Mouse (Mus musculus) layer of hippocampus, postnatal 14 days (tissue): ENCODE measurements at regions not wholly inside any gene's neighbourhood (a gene's known extent, or its start where the extent isn't known, plus 50 kb on each side); places are given as distances from the start of the nearest gene placed in this dataset.

Experiments
- DNase-seq, 2 experiments: peaks; one replicate each; pipeline ENCODE4 v3.0.0; 2021 to 2022; ENCODE audit warnings: low spot score in 2 of 2, mixed read lengths in 1 of 2

GRCm38 (mm10) chr2:172094159-172094558, 50.9 kb upstream of the Cbln4 start:
- DNase-seq: no peak

- DNase-seq: no peak
These were observed 60.8 kb upstream of the Cbln4 start for GRCm38 (mm10) chr2:172103881-172104655.

GRCm38 (mm10) chr2:172105241-172105640, 62.0 kb upstream of the Cbln4 start:
- DNase-seq: no peak

GRCm38 (mm10) chr2:172110706-172111105, 67.4 kb upstream of the Cbln4 start:
- DNase-seq: no peak

GRCm38 (mm10) chr2:172113639-172114038, 70.4 kb upstream of the Cbln4 start:
- peak in 1 of 2 experiments; percentile 31 for DNase-seq

- DNase-seq: no peak
These were observed 72.4 kb upstream of the Cbln4 start for GRCm38 (mm10) chr2:172115604-172116206.

GRCm38 (mm10) chr2:172127517-172127916, 84.3 kb upstream of the Cbln4 start:
- DNase-seq: no peak

- no peak for DNase-seq
These were observed 88.0 kb upstream of the Cbln4 start for GRCm38 (mm10) chr2:172131232-172131631.

- DNase-seq: peak in 1 of 2 experiments; percentile 43
These were observed 89.5 kb upstream of the Cbln4 start for GRCm38 (mm10) chr2:172132623-172133332.

GRCm38 (mm10) chr2:172140080-172140479, 96.8 kb upstream of the Cbln4 start:
- DNase-seq: no peak

GRCm38 (mm10) chr2:172143269-172143668, 100.0 kb upstream of the Cbln4 start:
- no peak for DNase-seq

GRCm38 (mm10) chr2:172148736-172149135, 99.6 kb upstream of the Mc3r start:
- DNase-seq: no peak

- no peak for DNase-seq
These were observed 98.6 kb upstream of the Mc3r start for GRCm38 (mm10) chr2:172149734-172150133.

GRCm38 (mm10) chr2:172150898-172151297, 97.4 kb upstream of the Mc3r start:
- no peak for DNase-seq

GRCm38 (mm10) chr2:172159909-172160308, 88.4 kb upstream of the Mc3r start:
- DNase-seq: no peak

- DNase-seq: no peak
These were observed 70.9 kb upstream of the Mc3r start for GRCm38 (mm10) chr2:172177371-172177770.

GRCm38 (mm10) chr2:172179301-172179700, 69.0 kb upstream of the Mc3r start:
- no peak for DNase-seq

- DNase-seq: no peak
These were observed 50.5 kb upstream of the Mc3r start for GRCm38 (mm10) chr2:172197746-172198145.
